14 mouse cellular contexts compared by ENCODE assay signal in genomic region chr5:30358436-30359099, GRCm38 (mm10).
DNase-seq lines count a peak whose midpoint lies in the region.
"Had no signal": no experiment of that assay in that cellular context is flagged by ENCODE, and none has a peak within 500 bp of the region (broad histone marks: within the 10 kb centered on the region; RNA-seq: fewer than 3 reads in every experiment).

No protein-coding gene starts in this region.

- intact Hi-C loops in left cerebral cortex, postnatal 36 days (cut with DNase I): no loop called here

- DNase-seq in adrenal gland, adult 2 months: peak; percentile 68
- DNase-seq in adrenal gland, postnatal 4 days (ENCODE audit: low spot score in 2 of 2): no peak
- DNase-seq in ovary, postnatal 36 days (ENCODE audit: low spot score): peak; percentile 56
- no peak for DNase-seq in ovary, postnatal 14 days (ENCODE audit: low spot score)
- peak; percentile 71 for DNase-seq in lung, postnatal 10 days
- DNase-seq in frontal cortex, postnatal 14 days (ENCODE audit: low spot score in 2 of 2): no peak
- DNase-seq in left cerebral cortex, postnatal 36 days (ENCODE audit: low spot score in 2 of 2): no peak
- no peak for DNase-seq in frontal cortex, postnatal 10 days (ENCODE audit: low spot score in 2 of 2)
- DNase-seq: cerebellum, adult 8-10 months; heart, postnatal 14 days; liver, embryonic 13.5 days; midbrain, embryonic 14.5 days; right cerebral cortex, postnatal 14 days; thymus, postnatal 36 days had no signal

Comparison
In these comparisons a context has a peak if more than half of its experiments do, and no peak if none do; other contexts are left out.
1. DNase-seq: peak in adrenal gland, adult 2 months (single experiment), ovary, postnatal 36 days (single experiment) and lung, postnatal 10 days (single experiment); none in adrenal gland, postnatal 4 days (0 of 2), ovary, postnatal 14 days (single experiment), frontal cortex, postnatal 14 days (0 of 2), left cerebral cortex, postnatal 36 days (0 of 2) and frontal cortex, postnatal 10 days (0 of 2).